Mouse (Mus musculus) MEL (cell line): ENCODE measurements around the gene H2-DMb1. TPM values are rescaled to one million over a fixed set of nuclear protein-coding genes. Genes with fewer than 3 reads are reported as not detected.

Experiments
- DNase-seq: peaks from one replicate; pipeline ENCODE4 v3.0.0; 2011; ENCODE audit warnings: low read depth, low spot score
- H3K27ac ChIP-seq: 2 replicates; pipeline ENCODE4 v1.5.1; 2012; ENCODE audit warnings: low read depth, mild to moderate bottlenecking, control low read depth, low read length, moderate library complexity; ENCODE audit not compliant: control insufficient read depth
- H3K27me3 ChIP-seq, 2 experiments: fragments of 150-350 bp in 1 of 2; sonication (generic) in 1 of 2; 2 replicates each; pipeline ENCODE4 v1.6.1; 2012; ENCODE audit warnings: low read length in 2 of 2, mild to moderate bottlenecking in 2 of 2, improper control_type of control experiment in 1 of 2, moderate library complexity in 1 of 2; ENCODE audit not compliant: insufficient read depth in 2 of 2, control insufficient read depth in 1 of 2
- H3K36me3 ChIP-seq, 2 experiments: 2 replicates each; pipeline ENCODE4 v1.6.1; 2012 to 2014; ENCODE audit warnings: low read length in 2 of 2, improper control_type of control experiment in 1 of 2, inconsistent platforms in 1 of 2, mild to moderate bottlenecking in 1 of 2; ENCODE audit not compliant: insufficient read depth in 2 of 2, control insufficient read depth in 1 of 2
- H3K4me1 ChIP-seq, 2 experiments: fragments of 150-350 bp in 1 of 2; sonication (generic) in 1 of 2; 2 replicates each; pipeline ENCODE4 v1.6.1; 2012; ENCODE audit warnings: low read length in 2 of 2, improper control_type of control experiment in 1 of 2, mild to moderate bottlenecking in 1 of 2; ENCODE audit not compliant: insufficient read depth in 2 of 2, control insufficient read depth in 1 of 2
- H3K4me3 ChIP-seq, 2 experiments: fragments of 150-350 bp in 1 of 2; sonication (generic) in 1 of 2; 2 replicates each; pipeline ENCODE4 v1.5.1; 2012; ENCODE audit warnings: low read depth in 2 of 2, low read length in 2 of 2, mild to moderate bottlenecking in 2 of 2, moderate library complexity in 2 of 2, control low read depth in 1 of 2, improper control_type of control experiment in 1 of 2; ENCODE audit not compliant: control insufficient read depth in 1 of 2, insufficient read depth in 1 of 2
- H3K79me2 ChIP-seq: 2 replicates; pipeline ENCODE4 v1.6.1; 2012; ENCODE audit warnings: mild to moderate bottlenecking, low read length, moderate library complexity; ENCODE audit not compliant: control insufficient read depth, poor library complexity, insufficient read depth
- H3K9ac ChIP-seq: 2 replicates; pipeline ENCODE4 v1.6.1; 2012; ENCODE audit warnings: low read depth, mild to moderate bottlenecking, control low read depth, low read length, moderate library complexity; ENCODE audit not compliant: control insufficient read depth, poor library complexity, severe bottlenecking
- H3K9me3 ChIP-seq: fragments of 150-350 bp; sonication (generic); replicated peaks from 2 replicates; pipeline ENCODE4 v1.6.1; 2012; ENCODE audit warnings: mild to moderate bottlenecking, low read length, improper control_type of control experiment, moderate library complexity; ENCODE audit not compliant: insufficient read depth
- BHLHE40 ChIP-seq: IDR thresholded peaks from 2 replicates; pipeline ENCODE4 v1.6.1; 2012; ENCODE audit warnings: low read depth, mild to moderate bottlenecking, inconsistent platforms, low read length, improper control_type of control experiment, borderline replicate concordance
- CHD1 ChIP-seq: IDR thresholded peaks from 2 replicates; pipeline ENCODE4 v1.6.1; 2012; ENCODE audit warnings: low read depth, mild to moderate bottlenecking, inconsistent platforms, low read length, improper control_type of control experiment
- CTCF ChIP-seq, 3 experiments: IDR thresholded peaks in 2 of 3; conservative IDR thresholded peaks in 1 of 3; 2 replicates each; pipeline ENCODE4 v1.5.1; 2011 to 2012; ENCODE audit warnings: low read length in 3 of 3, low read depth in 2 of 3, mild to moderate bottlenecking in 2 of 3, improper control_type of control experiment in 1 of 3, inconsistent platforms in 1 of 3, mixed read lengths in 1 of 3, moderate library complexity in 1 of 3; ENCODE audit not compliant: control insufficient read depth in 1 of 3, insufficient read depth in 1 of 3, poor library complexity in 1 of 3, severe bottlenecking in 1 of 3
- ELF1 ChIP-seq: IDR thresholded peaks from 2 replicates; pipeline ENCODE4 v1.6.1; 2014; ENCODE audit warnings: low read depth, mild to moderate bottlenecking, inconsistent platforms, low read length, improper control_type of control experiment, moderate library complexity
- HCFC1 ChIP-seq: IDR thresholded peaks from 2 replicates; pipeline ENCODE4 v1.6.1; 2012; ENCODE audit warnings: low read depth, mild to moderate bottlenecking, inconsistent platforms, low read length, improper control_type of control experiment, moderate library complexity
- JUND ChIP-seq: IDR thresholded peaks from 2 replicates; pipeline ENCODE4 v1.6.1; 2011; ENCODE audit warnings: low read depth, mild to moderate bottlenecking, improper control_type of control experiment, low read length
- MXI1 ChIP-seq: IDR thresholded peaks from 2 replicates; pipeline ENCODE4 v1.6.1; 2011; ENCODE audit warnings: mild to moderate bottlenecking, low read depth, low read length, improper control_type of control experiment
- MYB ChIP-seq: IDR thresholded peaks from 2 replicates; pipeline ENCODE4 v1.6.1; 2011; ENCODE audit warnings: mild to moderate bottlenecking, low read depth, low read length, improper control_type of control experiment
- MYC ChIP-seq: IDR thresholded peaks from 2 replicates; pipeline ENCODE4 v1.6.1; 2011; ENCODE audit warnings: low read depth, mild to moderate bottlenecking, low read length, improper control_type of control experiment, moderate library complexity
- POLR2A ChIP-seq, 2 experiments: IDR thresholded peaks; 2 replicates each; pipeline ENCODE4 v1.6.1; 2011 to 2012; ENCODE audit warnings: low read length in 2 of 2, mild to moderate bottlenecking in 2 of 2, control low read depth in 1 of 2, improper control_type of control experiment in 1 of 2, low read depth in 1 of 2, moderate library complexity in 1 of 2; ENCODE audit not compliant: control insufficient read depth in 1 of 2, insufficient read depth in 1 of 2, poor library complexity in 1 of 2
- POLR2AphosphoS2 ChIP-seq: IDR thresholded peaks from 2 replicates; pipeline ENCODE4 v1.6.1; 2011; ENCODE audit warnings: low read length, improper control_type of control experiment
- TBP ChIP-seq: IDR thresholded peaks from 2 replicates; pipeline ENCODE4 v1.8.0; 2011; ENCODE audit warnings: low read depth, low read length, improper control_type of control experiment
- TCF12 ChIP-seq: IDR thresholded peaks from 2 replicates; pipeline ENCODE4 v1.6.1; 2014; ENCODE audit warnings: low read depth, mild to moderate bottlenecking, inconsistent platforms, low read length, improper control_type of control experiment, moderate library complexity
- UBTF ChIP-seq: IDR thresholded peaks from 2 replicates; pipeline ENCODE4 v1.6.1; 2012; ENCODE audit warnings: low read depth, mild to moderate bottlenecking, inconsistent platforms, low read length, improper control_type of control experiment, moderate library complexity, borderline replicate concordance; ENCODE audit not compliant: insufficient read depth
- ZKSCAN1 ChIP-seq: IDR thresholded peaks from 2 replicates; pipeline ENCODE4 v1.6.1; 2012; ENCODE audit warnings: low read depth, mild to moderate bottlenecking, inconsistent platforms, low read length, improper control_type of control experiment, moderate library complexity
- polyA plus RNA-seq, 2 experiments: library from polyadenylated mRNA; stranded (reverse) in 1 of 2; unstranded in 1 of 2; fragments of >175 nt in 1 of 2; fragments of >200 nt in 1 of 2; gene quantifications; 2 replicates each; pipeline versions ENCODE4 v1.2.1 to v1.2.4; 2012; ENCODE audit warnings: low replicate concordance in 2 of 2, low read depth in 1 of 2; ENCODE audit not compliant: insufficient read length in 2 of 2, insufficient read depth in 1 of 2, missing spikeins in 1 of 2
- total RNA-seq: library from RNA; depleted of rRNA; stranded (reverse); fragments of 300-350 nt; gene quantifications from 2 replicates; pipeline ENCODE4 v1.2.3, GENCODE M21; 2012

H2-DMb1 gene
- total and polyA plus RNA-seq, 3 experiments = 0.67 TPM; not detected in 2

DNA sequence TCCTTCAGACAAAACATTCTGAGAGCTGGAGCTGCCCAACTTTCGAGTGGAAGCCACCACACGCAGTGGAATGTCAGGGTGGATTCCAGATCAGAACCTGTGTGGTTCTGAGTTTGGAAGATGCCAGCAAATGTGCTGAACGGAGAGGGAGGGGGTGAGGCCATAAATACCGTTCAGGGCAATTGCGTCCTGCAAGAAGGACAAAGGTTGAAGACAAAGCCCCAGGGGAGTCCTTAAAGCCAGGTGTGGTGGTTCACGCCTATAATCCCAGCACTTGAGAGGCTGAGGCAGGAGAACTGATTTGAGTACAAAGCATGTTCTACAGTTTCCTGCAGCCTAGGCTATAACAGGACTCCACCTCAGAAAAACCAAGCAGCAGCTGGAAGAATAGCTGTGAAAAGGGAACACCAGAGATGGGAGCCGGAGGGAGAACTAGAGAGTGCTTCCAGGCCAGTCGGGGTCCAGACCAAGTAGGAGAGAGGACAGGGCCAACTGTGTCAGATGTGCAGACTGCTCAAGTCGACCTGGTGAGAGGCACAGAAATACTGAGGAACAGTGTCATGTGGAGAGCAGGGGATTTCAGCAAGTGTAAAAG, 25.9 kb upstream of the H2-DMb1 start:
- TF ChIP-seq MYB (no peak), MXI1 (no peak), TBP (no peak), POLR2A (IDR thresholded peaks at IDR 0.05; ENCODE audit: control insufficient read depth in 1 of 2, insufficient read depth in 1 of 2, low read depth in 1 of 2, low read length in 2 of 2, poor library complexity in 1 of 2) (no peak), BHLHE40 (no peak), JUND (no peak), UBTF (no peak), ZKSCAN1 (no peak), CTCF (IDR thresholded peaks at IDR 0.05 in 2 of 3, conservative IDR thresholded peaks at IDR 0.05 in 1 of 3; ENCODE audit: control insufficient read depth in 1 of 3, insufficient read depth in 1 of 3, low read depth in 2 of 3, low read length in 3 of 3, poor library complexity in 1 of 3, severe bottlenecking in 1 of 3) (no peak), MYC (no peak), TCF12 (no peak)
- Histone ChIP-seq H3K9me3 (no peaks in the 10 kb centered on the region), H3K79me2 (peaks cover 19% of the 10 kb centered on the region), H3K27me3 (no peaks in the 10 kb centered on the region), H3K27ac (no peak overlapping the region), H3K9ac (no peak overlapping the region), H3K4me3 (no peak overlapping the region), H3K4me1 (peaks cover 3 to 23% of the 10 kb centered on the region in 2 experiments), H3K36me3 (peaks cover 0 to 11% of the 10 kb centered on the region in 2 experiments; a peak in 2 of 4 replicates)
- no peak for DNase-seq

DNA sequence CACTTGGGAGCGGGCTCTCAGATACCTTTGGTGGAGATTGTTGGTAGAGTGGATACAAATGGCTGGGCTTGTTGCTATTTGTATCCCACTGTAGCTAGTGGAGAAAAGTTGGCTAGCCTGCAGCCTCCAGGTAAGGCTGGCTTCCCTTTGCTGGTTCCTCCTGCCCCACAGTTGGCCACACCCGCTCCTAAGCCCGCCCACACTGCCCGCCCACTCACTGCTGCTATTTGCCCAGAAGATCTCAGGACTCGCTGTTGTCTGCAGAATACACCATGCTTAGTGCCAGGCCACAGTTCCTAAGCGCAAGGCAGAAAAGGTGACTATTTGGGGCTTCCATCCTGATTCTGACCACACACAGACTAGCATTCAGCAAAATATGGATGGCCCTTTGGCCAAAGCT, 25.4 kb upstream of the H2-DMb1 start:
- Histone ChIP-seq H3K4me1 (peaks cover 3 to 23% of the 10 kb centered on the region in 2 experiments), H3K27me3 (no peaks in the 10 kb centered on the region), H3K9me3 (no peaks in the 10 kb centered on the region), H3K36me3 (peaks cover 0 to 11% of the 10 kb centered on the region in 2 experiments; a peak in 2 of 4 replicates), H3K4me3 (no peak overlapping the region), H3K9ac (no peak overlapping the region), H3K27ac (no peak overlapping the region), H3K79me2 (peaks cover 14% of the 10 kb centered on the region)
- no peak for TF ChIP-seq ELF1
- TF ChIP-seq POLR2AphosphoS2 = peak; percentile 43; the same call in 1 of the 2 replicates
- no peak for TF ChIP-seq POLR2A (IDR thresholded peaks at IDR 0.05; ENCODE audit: control insufficient read depth in 1 of 2, insufficient read depth in 1 of 2, low read depth in 1 of 2, low read length in 2 of 2, poor library complexity in 1 of 2)
- peak; percentile 76 for DNase-seq

DNA sequence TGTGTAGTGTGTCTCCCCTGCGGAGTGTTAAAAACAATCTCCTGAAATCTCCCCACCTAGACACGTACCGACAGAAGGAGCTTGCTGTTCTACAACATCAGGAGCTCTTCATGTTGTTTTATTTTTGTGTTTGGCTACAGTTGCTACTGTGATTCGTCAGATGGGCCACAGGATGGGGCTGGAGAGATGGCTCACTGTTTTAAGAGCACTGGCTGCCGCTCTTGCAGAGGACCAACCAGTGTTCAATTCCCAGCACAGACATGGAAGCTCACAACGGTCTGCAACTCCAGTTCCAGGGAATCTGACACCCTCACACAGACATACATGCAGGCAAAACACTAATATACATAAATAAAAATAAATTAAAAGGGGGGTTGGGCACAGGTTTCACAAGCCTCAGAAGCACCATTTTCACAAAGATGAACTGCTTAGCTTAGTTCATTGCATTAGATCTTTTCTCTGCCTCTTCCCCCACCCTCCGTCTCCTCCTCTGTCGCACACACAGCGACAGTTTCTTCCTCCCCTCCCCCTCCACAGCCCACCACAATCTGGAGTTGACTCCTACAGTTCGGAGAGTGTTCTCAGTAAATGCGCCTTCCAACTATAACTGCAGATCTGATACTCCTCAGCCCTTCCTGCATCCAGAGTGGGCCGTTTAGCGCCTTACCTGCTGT, 24.5 kb upstream of the H2-DMb1 start:
- H3K27me3 ChIP-seq = no peaks in the 10 kb centered on the region
- peaks cover 0 to 11% of the 10 kb centered on the region in 2 experiments; a peak in 2 of 4 replicates for H3K36me3 ChIP-seq
- TF ChIP-seq POLR2A (IDR thresholded peaks at IDR 0.05; ENCODE audit: control insufficient read depth in 1 of 2, insufficient read depth in 1 of 2, low read depth in 1 of 2, low read length in 2 of 2, poor library complexity in 1 of 2) (0 out of 4 replicates have a peak, but pooled peaks of 1 of the 2 experiments have one; percentile 19), CHD1 (no peak), HCFC1 (no peak)
- no peak overlapping the region for H3K4me3 ChIP-seq
- no peak overlapping the region for H3K27ac ChIP-seq
- H3K9me3 ChIP-seq = no peaks in the 10 kb centered on the region
- peaks cover 8% of the 10 kb centered on the region for H3K79me2 ChIP-seq
- H3K9ac ChIP-seq = no peak overlapping the region
- DNase-seq = no peak
- peaks cover 3 to 23% of the 10 kb centered on the region in 2 experiments for H3K4me1 ChIP-seq
